Mouse (Mus musculus) liver, embryonic 15.5 days (tissue): ENCODE results near the gene Kctd18. TPM values are rescaled to one million over a fixed set of nuclear protein-coding genes. Genes with fewer than 3 reads are reported as not detected.

Experiments
- ATAC-seq: fragments of 200-750 bp; cut with Nextera tagmentation; 2 replicates; pipeline ENCODE4 v1.8.0; 2017; ENCODE audit warnings: moderate number of reproducible peaks, mild to moderate bottlenecking, moderate library complexity; ENCODE audit not compliant: insufficient read depth
- H3K27ac ChIP-seq: fragments of 300-500 bp; sonication (generic); replicated peaks from 2 replicates; pipeline ENCODE4 v1.5.1; 2015; ENCODE audit warnings: mild to moderate bottlenecking, inconsistent platforms
- H3K27me3 ChIP-seq: fragments of 300-500 bp; sonication (generic); 2 replicates; pipeline ENCODE4 v1.6.1; 2015; ENCODE audit warnings: mild to moderate bottlenecking, inconsistent platforms
- H3K36me3 ChIP-seq: fragments of 300-500 bp; sonication (generic); replicated peaks from 2 replicates; pipeline ENCODE4 v1.6.1; 2015; ENCODE audit warnings: moderate library complexity, mild to moderate bottlenecking, inconsistent platforms
- H3K4me1 ChIP-seq: fragments of 300-500 bp; sonication (generic); replicated peaks from 2 replicates; pipeline ENCODE4 v1.6.1; 2015; ENCODE audit warnings: inconsistent platforms
- H3K4me2 ChIP-seq: fragments of 300-500 bp; sonication (generic); 2 replicates; pipeline ENCODE4 v1.6.1; 2015; ENCODE audit warnings: moderate library complexity, mild to moderate bottlenecking, inconsistent platforms
- H3K4me3 ChIP-seq: fragments of 300-500 bp; sonication (generic); replicated peaks from 2 replicates; pipeline ENCODE4 v1.5.1; 2015; ENCODE audit warnings: mild to moderate bottlenecking, inconsistent platforms
- H3K9ac ChIP-seq: fragments of 300-500 bp; sonication (generic); 2 replicates; pipeline ENCODE4 v1.6.1; 2015; ENCODE audit warnings: moderate library complexity, mild to moderate bottlenecking, inconsistent platforms
- H3K9me3 ChIP-seq: fragments of 300-500 bp; sonication (generic); replicated peaks from 2 replicates; pipeline ENCODE4 v1.6.1; 2016; ENCODE audit warnings: inconsistent platforms
- WGBS: fragments of 180-500 bp; shearing (Covaris S2); methylation state at CpG from one replicate; pipeline ENCODE4 v1.1.7; 2015; ENCODE audit warnings: mixed read lengths; ENCODE audit not compliant: insufficient replicate concordance; 5-methylcytosine and 5-hydroxymethylcytosine counted together
- polyA plus RNA-seq: library from polyadenylated mRNA; unstranded; fragments of >200 nt; fragmentation: Nextera tagmentation; extraction: Ambion mirVana; gene quantifications from 2 replicates; pipeline ENCODE4 v1.2.1, GENCODE M21; 2015

Gene Kctd18
- polyA plus RNA-seq, 1 experiment from 2014 or later = 2.9 TPM

DNA sequence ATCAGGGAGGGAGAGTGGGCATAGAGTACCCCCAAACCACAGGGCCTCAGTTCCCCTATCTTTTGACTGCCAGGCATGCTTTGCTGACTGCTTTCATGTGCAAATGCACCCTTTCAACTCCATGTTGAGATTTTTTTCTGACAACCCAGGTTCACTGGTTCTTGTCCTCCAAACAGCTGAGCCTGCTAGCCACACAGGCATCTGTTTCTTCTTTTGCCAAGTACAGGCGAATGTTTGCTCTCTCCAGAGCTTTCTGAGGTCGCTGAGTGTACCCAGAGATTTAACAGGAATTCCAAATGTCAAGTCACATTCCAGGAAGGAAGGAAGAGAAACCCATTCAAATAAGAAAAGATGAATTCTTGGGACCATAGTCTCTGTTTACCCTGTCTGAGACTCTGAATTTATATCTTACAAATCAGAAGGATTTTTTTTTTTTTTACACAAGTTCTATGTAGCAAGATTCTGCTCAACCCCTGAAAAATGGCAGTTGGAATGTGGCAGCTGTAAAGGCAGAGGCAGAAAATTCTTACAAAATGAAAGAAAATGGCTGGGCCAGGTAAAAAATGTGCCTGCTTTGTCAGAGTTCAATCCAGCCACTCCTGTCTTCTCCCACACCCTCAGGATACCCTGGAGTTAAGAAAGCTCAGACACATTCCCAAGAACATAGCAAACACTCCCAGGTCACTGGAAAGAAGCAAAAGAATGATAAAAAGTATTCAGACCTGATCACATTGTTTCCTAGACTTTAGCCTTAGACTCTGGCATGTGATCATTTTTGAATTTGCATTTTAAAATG is 71.0 kb downstream of the Kctd18 start:
- no peak overlapping the region for H3K4me2 ChIP-seq
- H3K4me1 ChIP-seq = no peaks in the 10 kb centered on the region
- no peak overlapping the region for H3K27ac ChIP-seq
- no peak overlapping the region for H3K4me3 ChIP-seq
- no peaks in the 10 kb centered on the region for H3K9me3 ChIP-seq
- no peak overlapping the region for H3K9ac ChIP-seq
- no peak for ATAC-seq
- H3K36me3 ChIP-seq = no peaks in the 10 kb centered on the region
- WGBS = 26% methylated on average over 2 of the region's 2 CpGs
- H3K27me3 ChIP-seq = no peaks in the 10 kb centered on the region

DNA sequence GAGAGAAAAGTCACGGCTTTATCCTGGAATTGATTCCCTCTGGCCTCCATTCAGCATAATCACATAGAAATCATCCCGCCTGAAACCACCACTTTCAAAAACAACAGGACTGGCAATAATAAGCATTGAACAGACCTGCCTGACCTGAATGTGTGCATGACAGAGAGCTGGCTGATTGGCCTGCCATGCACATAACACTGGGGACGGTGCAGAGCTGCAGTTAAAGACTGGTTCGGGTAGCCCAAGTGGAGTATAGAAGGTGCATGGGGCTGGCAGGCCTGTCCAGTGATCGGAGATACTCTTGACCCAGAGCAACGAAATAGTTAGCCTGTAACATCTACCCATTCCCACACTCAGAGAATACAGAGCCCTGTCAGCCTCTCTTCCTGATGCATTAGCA is 76.5 kb downstream of the Kctd18 start:
- Histone ChIP-seq H3K4me1 (no peaks in the 10 kb centered on the region), H3K36me3 (no peaks in the 10 kb centered on the region), H3K4me2 (no peak overlapping the region), H3K27ac (no peak overlapping the region), H3K9me3 (no peaks in the 10 kb centered on the region), H3K4me3 (no peak overlapping the region), H3K27me3 (no peaks in the 10 kb centered on the region), H3K9ac (no peak overlapping the region)
- 71% methylated on average over 6 of the region's 6 CpGs for WGBS
- ATAC-seq = no peak

DNA sequence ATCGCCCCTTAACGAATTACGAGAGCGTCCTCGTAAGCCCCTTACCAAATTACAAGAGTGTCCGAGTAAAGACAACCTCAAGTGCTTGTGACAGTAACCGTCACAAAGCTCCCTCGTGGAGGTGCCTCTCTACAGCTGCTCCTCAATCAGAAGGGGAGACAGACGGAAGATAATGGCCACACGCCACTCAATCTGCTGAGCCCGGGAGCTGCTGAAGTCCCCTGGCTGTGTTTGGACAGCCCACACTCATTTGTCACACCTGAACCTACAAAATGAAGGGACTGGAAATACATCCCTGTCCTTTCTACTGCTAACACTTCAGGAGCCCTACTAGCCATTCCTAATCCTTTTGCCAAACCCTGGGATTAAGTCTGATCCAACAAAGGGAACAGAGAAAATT is 77.0 kb downstream of the Kctd18 start:
- 61% methylated on average over 11 of the region's 11 CpGs for WGBS
- no peaks in the 10 kb centered on the region for H3K9me3 ChIP-seq
- no peaks in the 10 kb centered on the region for H3K4me1 ChIP-seq
- H3K4me2 ChIP-seq = no peak overlapping the region
- H3K36me3 ChIP-seq = no peaks in the 10 kb centered on the region
- ATAC-seq = no peak
- H3K4me3 ChIP-seq = no peak overlapping the region
- no peak overlapping the region for H3K9ac ChIP-seq
- no peaks in the 10 kb centered on the region for H3K27me3 ChIP-seq
- H3K27ac ChIP-seq = no peak overlapping the region

DNA sequence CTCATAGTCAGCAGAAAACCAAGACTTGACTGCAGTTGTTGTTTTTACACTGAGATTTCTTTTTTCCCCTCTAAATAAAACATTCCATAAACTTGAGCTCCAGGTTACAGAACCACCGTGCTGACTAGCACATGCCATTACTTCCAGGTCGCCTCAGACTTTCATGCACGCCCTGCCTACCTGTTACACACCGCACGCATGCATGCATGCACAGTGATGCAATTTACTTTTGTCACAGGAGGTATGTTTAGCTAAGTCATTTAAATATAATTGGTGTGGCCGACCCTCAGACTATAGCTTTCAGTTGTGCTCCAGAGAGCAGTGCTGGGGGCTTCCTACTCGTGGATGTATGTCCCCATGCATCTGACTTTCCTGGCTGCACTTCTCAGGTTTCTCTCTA is 77.7 kb downstream of the Kctd18 start:
- Histone ChIP-seq H3K27me3 (no peaks in the 10 kb centered on the region), H3K9ac (no peak overlapping the region), H3K4me1 (no peaks in the 10 kb centered on the region), H3K9me3 (no peaks in the 10 kb centered on the region), H3K4me2 (no peak overlapping the region), H3K4me3 (no peak overlapping the region), H3K27ac (no peak overlapping the region), H3K36me3 (no peaks in the 10 kb centered on the region)
- ATAC-seq = no peak
- WGBS = 62% methylated on average over 7 of the region's 7 CpGs

DNA sequence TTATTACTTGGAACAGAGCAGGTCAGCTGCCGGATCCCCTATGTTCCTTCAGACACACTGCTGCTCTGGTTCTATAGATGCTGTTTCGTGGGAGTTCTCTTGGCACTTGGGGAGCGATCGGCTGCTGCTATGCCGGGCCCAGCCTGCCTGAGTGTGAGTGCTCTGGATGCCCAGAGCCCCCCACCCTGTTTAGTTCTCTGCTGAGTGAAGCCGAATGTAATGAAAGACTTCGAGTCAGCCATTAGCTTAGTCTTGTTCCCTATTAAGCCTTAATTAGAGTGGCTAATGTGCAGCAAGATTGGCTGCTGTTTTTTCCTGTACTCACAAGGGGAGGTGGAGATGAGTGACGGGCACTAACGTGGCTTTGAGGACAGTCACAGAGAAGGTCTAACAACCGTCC is 78.1 kb downstream of the Kctd18 start:
- Histone ChIP-seq H3K4me2 (no peak overlapping the region), H3K9ac (no peak overlapping the region), H3K4me3 (no peak overlapping the region), H3K9me3 (no peaks in the 10 kb centered on the region), H3K36me3 (no peaks in the 10 kb centered on the region), H3K4me1 (no peaks in the 10 kb centered on the region), H3K27me3 (no peaks in the 10 kb centered on the region), H3K27ac (no peak overlapping the region)
- WGBS = 71% methylated on average over 10 of the region's 10 CpGs
- ATAC-seq = no peak

DNA sequence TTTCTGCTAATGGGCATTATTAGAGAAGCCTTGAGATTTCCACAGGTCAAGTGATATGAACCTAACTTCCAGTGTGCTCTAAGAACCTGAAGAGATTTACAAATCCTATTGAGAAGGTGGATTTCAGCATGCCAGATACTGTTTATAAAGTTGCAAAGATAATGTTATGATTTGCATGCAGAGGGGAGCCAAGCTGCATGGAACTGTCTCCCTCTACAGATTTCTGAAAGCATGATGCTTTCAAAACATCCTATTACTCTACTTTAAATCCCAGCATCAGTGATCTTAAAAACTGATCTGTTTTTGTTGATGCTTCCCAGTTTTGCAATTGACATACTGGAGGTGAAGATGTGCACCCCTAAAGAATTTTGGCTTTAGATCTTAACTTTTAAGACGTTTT is 84.5 kb downstream of the Kctd18 start:
- 30% methylated on average over 1 of the region's 1 CpGs for WGBS

DNA sequence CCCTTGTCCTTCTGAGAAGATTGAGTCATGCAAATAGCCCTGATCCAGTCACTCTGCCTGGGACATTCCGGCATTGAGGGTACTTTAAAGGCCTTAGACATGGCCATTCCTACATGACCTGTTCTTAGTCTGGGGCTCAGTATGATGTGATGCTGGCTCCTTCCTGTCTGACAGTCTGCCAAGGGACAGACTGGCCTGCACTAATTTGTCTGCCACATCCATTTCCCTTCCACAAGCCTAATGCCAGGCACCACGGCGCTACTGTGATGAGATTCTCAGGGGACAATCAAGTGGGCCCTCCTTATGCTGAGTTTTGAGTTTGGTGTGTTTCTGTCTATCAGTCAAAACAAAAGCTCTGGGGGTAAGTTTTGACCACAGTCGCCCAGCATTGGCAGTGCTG is 100.2 kb downstream of the Kctd18 start:
- Histone ChIP-seq H3K4me2 (no peak overlapping the region), H3K4me3 (no peak overlapping the region), H3K27me3 (no peaks in the 10 kb centered on the region), H3K36me3 (no peaks in the 10 kb centered on the region), H3K4me1 (no peaks in the 10 kb centered on the region), H3K9ac (no peak overlapping the region), H3K9me3 (no peaks in the 10 kb centered on the region), H3K27ac (no peak overlapping the region)
- 68% methylated on average over 4 of the region's 4 CpGs for WGBS
- no peak for ATAC-seq

More for the DNA sequence above, 84.5 kb downstream of the Kctd18 start:
- Histone ChIP-seq H3K36me3 (no peaks in the 10 kb centered on the region), H3K9ac (no peak overlapping the region), H3K4me2 (no peak overlapping the region), H3K27me3 (no peaks in the 10 kb centered on the region), H3K27ac (no peak overlapping the region), H3K4me3 (no peak overlapping the region), H3K4me1 (no peaks in the 10 kb centered on the region), H3K9me3 (no peaks in the 10 kb centered on the region)
- ATAC-seq = no peak

DNA sequence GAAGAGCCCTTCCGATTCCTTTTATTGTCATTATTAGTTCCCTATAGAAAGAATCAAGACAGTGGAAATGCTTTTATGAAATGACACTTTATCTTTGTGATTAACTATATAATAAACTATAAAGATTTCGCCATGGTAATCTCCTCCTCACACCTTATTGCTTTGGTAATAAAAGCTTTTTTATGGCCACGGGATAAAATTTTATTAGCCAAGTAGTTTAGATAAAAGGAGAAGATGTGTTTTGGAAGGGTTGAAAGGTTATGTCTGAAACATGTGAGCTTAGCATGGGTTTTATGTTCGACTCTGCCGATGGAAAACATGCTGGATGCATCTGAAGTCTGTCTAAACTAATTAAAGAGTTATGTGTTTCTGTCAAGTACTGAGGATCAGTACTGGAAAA is 101.4 kb downstream of the Kctd18 start:
- Histone ChIP-seq H3K9me3 (no peaks in the 10 kb centered on the region), H3K36me3 (no peaks in the 10 kb centered on the region), H3K4me3 (no peak overlapping the region), H3K4me2 (no peak overlapping the region), H3K9ac (no peak overlapping the region), H3K27me3 (no peaks in the 10 kb centered on the region), H3K4me1 (no peaks in the 10 kb centered on the region), H3K27ac (no peak overlapping the region)
- no peak for ATAC-seq
- whole genome bisulfite sequencing = 65% methylated on average over 5 of the region's 5 CpGs

DNA sequence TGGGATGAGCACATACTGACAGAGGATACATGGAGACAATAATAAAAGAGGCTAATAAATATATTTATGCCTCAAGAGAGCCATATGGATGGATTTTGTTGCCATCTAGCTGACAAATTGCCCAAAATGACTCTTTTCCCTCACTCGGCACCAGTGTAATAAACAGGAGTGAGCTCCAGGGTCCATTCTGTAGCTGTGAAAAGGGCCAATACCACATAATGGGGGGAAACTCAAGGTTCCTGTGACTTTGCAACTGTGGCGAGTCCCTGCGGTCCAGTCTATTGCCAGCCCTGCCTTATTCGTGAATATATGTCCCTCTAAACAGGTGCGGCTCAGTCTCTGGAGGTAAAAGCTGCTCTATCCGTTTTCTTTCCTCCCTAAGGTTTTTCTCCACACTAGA is 107.2 kb downstream of the Kctd18 start:
- Histone ChIP-seq H3K27ac (no peak overlapping the region), H3K4me1 (no peaks in the 10 kb centered on the region), H3K4me3 (no peak overlapping the region), H3K4me2 (no peak overlapping the region), H3K9ac (no peak overlapping the region), H3K36me3 (no peaks in the 10 kb centered on the region), H3K27me3 (no peaks in the 10 kb centered on the region), H3K9me3 (no peaks in the 10 kb centered on the region)
- no peak for ATAC-seq
- 64% methylated on average over 6 of the region's 6 CpGs for WGBS

DNA sequence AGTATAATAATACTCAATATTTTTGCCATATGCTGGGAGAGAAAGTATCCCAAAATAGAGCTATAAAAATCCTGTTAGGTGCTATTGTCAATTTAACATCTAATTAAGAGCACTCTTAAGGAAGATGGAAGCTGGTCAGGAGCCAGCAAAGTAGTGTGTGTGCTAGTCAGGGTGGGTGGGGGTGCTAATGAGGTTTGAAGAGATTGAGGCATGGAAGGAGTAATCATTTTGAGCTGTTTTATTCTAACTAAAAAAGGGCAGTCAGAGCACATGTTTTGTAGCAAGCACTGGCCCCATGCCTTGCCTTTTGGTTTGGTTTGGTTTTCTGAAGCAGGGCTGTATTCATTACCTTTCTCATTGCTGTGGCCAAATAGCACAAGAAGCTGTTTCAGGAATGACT is 112.4 kb downstream of the Kctd18 start:
- no peak overlapping the region for H3K4me3 ChIP-seq
- H3K4me2 ChIP-seq = no peak overlapping the region
- H3K4me1 ChIP-seq = no peaks in the 10 kb centered on the region
- H3K9ac ChIP-seq = no peak overlapping the region
- H3K27ac ChIP-seq = no peak overlapping the region
- H3K9me3 ChIP-seq = no peaks in the 10 kb centered on the region
- no peak for ATAC-seq
- no peaks in the 10 kb centered on the region for H3K36me3 ChIP-seq
- no peaks in the 10 kb centered on the region for H3K27me3 ChIP-seq

DNA sequence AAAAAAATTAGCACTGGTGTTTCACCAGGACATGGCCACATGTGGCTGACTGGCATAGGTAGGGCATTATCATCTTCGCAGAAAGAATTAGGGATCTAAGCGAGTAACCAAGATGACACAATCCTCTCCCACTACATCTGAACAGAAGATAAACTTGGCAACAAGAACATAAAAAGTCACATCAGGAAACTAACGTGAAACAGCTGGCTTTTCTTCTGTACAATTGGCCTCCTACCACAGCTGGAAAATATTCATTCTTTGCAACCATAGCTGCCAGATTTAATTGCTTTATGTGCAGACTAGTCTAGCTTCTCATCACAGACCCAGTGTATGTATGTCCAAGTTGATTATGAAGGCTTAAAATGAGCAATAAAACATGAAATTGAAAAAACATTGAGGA is 112.8 kb downstream of the Kctd18 start:
- H3K9me3 ChIP-seq = no peaks in the 10 kb centered on the region
- ATAC-seq = no peak
- H3K27ac ChIP-seq = no peak overlapping the region
- H3K36me3 ChIP-seq = no peaks in the 10 kb centered on the region
- H3K9ac ChIP-seq = no peak overlapping the region
- no peak overlapping the region for H3K4me2 ChIP-seq
- H3K4me1 ChIP-seq = no peaks in the 10 kb centered on the region
- no peak overlapping the region for H3K4me3 ChIP-seq
- 62% methylated on average over 3 of the region's 3 CpGs for WGBS
- H3K27me3 ChIP-seq = no peaks in the 10 kb centered on the region
